Mouse (Mus musculus): ENCODE data around the gene Cap2.

DNA sequence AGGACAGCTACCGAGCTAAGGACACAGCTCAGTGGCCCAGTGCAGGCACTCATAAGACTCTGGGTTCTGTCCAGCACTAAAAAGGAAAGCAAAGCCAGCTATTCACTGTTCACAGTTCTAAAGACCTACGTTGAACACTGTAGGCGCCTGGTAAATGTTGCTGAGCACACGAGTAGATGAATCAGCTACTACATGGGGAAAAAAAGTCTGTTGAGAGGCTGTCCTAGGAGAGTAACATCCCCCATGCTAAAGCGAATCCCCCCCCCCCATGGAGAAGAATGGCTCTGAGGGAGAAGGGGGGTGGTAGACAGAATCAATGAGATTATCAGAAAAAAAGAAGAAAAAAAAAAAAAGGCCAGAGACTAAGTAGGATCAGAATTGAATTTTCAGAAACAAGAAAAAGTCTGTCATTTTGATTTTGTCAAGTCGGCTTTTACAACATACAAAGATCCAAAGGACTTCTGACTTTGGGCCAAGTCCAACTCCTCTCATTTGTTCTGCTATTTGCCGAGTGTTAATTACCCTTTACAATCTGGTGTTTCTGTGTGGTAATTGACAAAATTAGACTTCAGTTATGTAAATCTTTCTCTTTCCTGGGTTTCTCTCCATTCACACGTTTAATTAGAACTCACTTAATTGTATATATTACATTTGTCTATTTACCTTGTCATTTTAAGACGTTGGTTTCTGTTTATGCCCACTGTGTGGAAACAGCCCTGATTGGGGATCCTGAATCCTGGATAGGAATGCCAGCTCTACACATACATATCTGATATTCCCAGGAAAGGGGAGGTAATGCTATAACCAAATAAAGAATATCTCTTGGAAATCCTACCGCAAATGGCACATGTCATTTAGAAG is 139.2 kb downstream of the Cap2 start:
- TF ChIP-seq POLR2A (IDR thresholded peaks at IDR 0.05; ENCODE audit: borderline replicate concordance, low read depth, low read length) (no peak), CTCF (IDR thresholded peaks at IDR 0.05; ENCODE audit: low read depth, low read length) (no peak)

Data from bone marrow macrophage, adult 2 months (primary cell).